Mouse (Mus musculus) embryonic facial prominence, embryonic 14.5 days (tissue): ENCODE measurements around the gene Mest. TPM values are rescaled to one million over a fixed set of nuclear protein-coding genes. Genes with fewer than 3 reads are reported as not detected.
A peak's percentile ranks its signal among the peaks of the same experiment; 100 is the strongest.

Experiments used
- ATAC-seq: fragments of 200-750 bp; cut with Nextera tagmentation; 2 replicates; pipeline ENCODE4 v1.8.0; 2017; ENCODE audit warnings: low read depth, moderate number of reproducible peaks, moderate TSS enrichment
- DNase-seq: peaks from one replicate; pipeline ENCODE4 v3.0.0-alpha.2; 2015; ENCODE audit warnings: low spot score
- H3K27ac ChIP-seq: fragments of 300-500 bp; sonication (generic); replicated peaks from 2 replicates; pipeline ENCODE4 v1.5.1; 2014; ENCODE audit warnings: low read depth, mild to moderate bottlenecking, low read length, moderate library complexity
- H3K27me3 ChIP-seq: fragments of 300-500 bp; sonication (generic); replicated peaks from 2 replicates; pipeline ENCODE4 v1.6.1; 2014; ENCODE audit warnings: low read length; ENCODE audit not compliant: control insufficient read depth, insufficient read depth
- H3K36me3 ChIP-seq: fragments of 300-500 bp; sonication (generic); 2 replicates; pipeline ENCODE4 v1.6.1; 2014; ENCODE audit warnings: low read length, mixed read lengths; ENCODE audit not compliant: control insufficient read depth, insufficient read depth
- H3K4me1 ChIP-seq: fragments of 300-500 bp; sonication (generic); 2 replicates; pipeline ENCODE4 v1.6.1; 2014; ENCODE audit warnings: antibody characterized with exemption, low read length; ENCODE audit not compliant: control insufficient read depth, insufficient read depth
- H3K4me2 ChIP-seq: fragments of 300-500 bp; sonication (generic); 2 replicates; pipeline ENCODE4 v1.6.1; 2014; ENCODE audit warnings: low read depth, mild to moderate bottlenecking, low read length, moderate library complexity, mixed read lengths
- H3K4me3 ChIP-seq: fragments of 300-500 bp; sonication (generic); 2 replicates; pipeline ENCODE4 v1.5.1; 2014; ENCODE audit warnings: low read depth, mild to moderate bottlenecking, low read length
- H3K9ac ChIP-seq: fragments of 300-500 bp; sonication (generic); 2 replicates; pipeline ENCODE4 v1.6.1; 2014; ENCODE audit warnings: low read depth, mild to moderate bottlenecking, low read length, moderate library complexity, mixed read lengths
- H3K9me3 ChIP-seq: fragments of 300-500 bp; sonication (generic); 2 replicates; pipeline ENCODE4 v1.6.1; 2016; ENCODE audit warnings: low read length; ENCODE audit not compliant: control insufficient read depth
- WGBS: fragments of 180-500 bp; shearing (Covaris S2); extraction: QIAGEN DNeasy Blood & Tissue Kit; methylation state at CpG from one replicate; pipeline ENCODE4 v1.1.7; 2014; 5-methylcytosine and 5-hydroxymethylcytosine counted together
- polyA plus RNA-seq: library from polyadenylated mRNA; unstranded; fragments of >200 nt; fragmentation: Nextera tagmentation; extraction: Ambion mirVana; gene quantifications from 2 replicates; pipeline ENCODE4 v1.2.1, GENCODE M21; 2014

Mest gene
- polyA plus RNA-seq, 1 experiment from 2014 or later = 2,046 TPM

DNA sequence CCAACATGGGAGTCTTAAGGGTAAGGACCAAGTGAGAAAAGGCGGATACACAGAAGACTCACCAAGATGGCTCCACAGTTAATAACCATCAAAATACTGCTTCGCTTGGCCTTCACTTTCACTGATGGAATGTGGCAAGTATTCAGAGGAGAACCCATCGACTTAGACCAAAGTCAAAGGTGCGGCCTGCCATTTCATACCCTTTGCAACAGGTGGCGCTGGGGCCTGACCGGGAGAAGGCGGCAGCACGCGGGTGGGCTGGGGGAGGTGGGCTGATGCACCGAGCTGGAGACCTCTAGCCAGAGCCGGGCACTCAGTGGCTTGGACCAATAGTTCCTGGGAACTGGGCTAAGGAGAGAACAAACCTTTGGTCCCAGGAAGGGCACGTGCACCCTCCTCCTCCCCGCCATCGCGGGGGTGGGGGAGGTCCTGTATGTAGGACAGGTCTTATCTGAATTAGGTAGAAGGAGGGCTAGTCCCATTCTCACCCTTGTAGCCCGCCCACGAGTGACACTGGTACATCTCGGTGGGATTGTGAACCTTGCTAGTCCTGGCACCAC lies 9.3 kb downstream of the Mest start:
- ATAC-seq (no peak), DNase-seq (no peak)
- Histone ChIP-seq H3K4me3 (no peak overlapping the region), H3K27ac (peak overlapping the region; percentile 89; the same call in 1 of the 2 replicates), H3K4me2 (no peak overlapping the region), H3K4me1 (no peaks in the 10 kb centered on the region), H3K36me3 (no peaks in the 10 kb centered on the region), H3K9me3 (peaks cover 34% of the 10 kb centered on the region), H3K9ac (no peak overlapping the region), H3K27me3 (no peaks in the 10 kb centered on the region)
- 52% methylated on average over 18 of the region's 18 CpGs for WGBS

DNA sequence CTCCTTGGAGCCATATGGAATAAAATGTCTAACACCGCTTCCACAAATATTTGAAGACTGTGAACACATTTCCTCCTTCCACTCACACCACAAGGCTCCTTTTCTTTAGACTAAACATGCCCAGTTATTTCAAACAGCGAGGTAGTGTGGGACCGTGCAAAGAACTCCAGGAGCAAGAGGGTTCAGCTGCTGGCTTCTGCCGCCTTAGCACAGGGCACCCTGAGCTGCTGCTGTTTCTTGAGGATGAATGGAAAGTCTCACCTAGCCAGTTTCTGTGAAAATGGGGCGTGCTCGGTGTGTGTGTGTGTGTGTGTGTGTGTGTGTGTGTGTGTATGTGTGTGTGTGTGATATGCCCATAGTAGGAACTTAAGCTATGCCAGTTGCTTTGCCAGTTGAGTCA lies 11.1 kb downstream of the Mest start:
- Histone ChIP-seq H3K9me3 (peaks cover 52% of the 10 kb centered on the region), H3K4me1 (no peaks in the 10 kb centered on the region), H3K4me2 (peak overlapping the region; percentile 66), H3K36me3 (0 out of 2 replicates have a peak, but pooled peaks cover 2% of the 10 kb centered on the region), H3K27me3 (no peaks in the 10 kb centered on the region), H3K9ac (0 out of 2 replicates have a peak overlapping the region, but pooled peaks have one; percentile 50), H3K4me3 (no peak overlapping the region), H3K27ac (peak overlapping the region; percentile 89)
- WGBS = 64% methylated on average over 6 of the region's 6 CpGs
- DNase-seq = no peak
- ATAC-seq = 0 out of 2 replicates have a peak, but pooled peaks have one; percentile 12

DNA sequence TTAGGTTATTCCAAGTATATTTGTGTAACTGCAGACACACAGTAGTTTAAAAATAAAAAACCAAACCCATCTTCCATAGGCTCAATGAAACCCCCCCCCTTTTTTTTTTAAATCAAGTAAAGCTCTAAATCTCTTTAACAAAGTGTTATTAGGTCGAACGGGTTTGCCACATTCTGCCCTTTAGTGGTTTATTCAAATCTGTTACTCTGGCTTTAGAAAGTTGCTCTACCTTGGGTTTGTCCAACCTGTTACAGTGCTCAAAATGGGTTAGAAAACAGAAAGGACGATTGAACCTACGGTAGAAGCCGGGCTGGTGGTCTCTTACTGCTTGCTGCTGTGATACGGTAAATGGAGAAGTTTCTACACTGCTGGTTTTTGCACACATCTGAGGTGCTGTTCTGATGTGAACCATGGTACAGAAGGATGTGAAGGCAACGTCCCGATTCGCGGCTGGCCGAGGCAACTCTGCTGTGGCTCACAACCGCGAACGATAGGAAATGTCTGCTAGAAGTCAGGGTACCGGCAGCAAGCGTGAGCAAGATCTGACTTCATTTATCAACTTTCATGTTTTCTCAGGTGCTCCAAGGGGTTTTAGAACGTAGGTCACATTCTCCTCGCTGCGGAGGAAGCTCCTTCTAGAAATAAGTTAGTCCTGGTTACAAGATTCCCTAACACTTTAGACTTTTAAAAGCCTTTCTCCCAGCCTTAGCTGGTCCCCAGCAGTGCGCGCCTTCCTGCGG lies 11.8 kb downstream of the Mest start:
- Histone ChIP-seq H3K4me3 (peak overlapping the region; percentile 21; the same call in 1 of the 2 replicates), H3K27ac (peak overlapping the region; percentile 89), H3K36me3 (0 out of 2 replicates have a peak, but pooled peaks cover 2% of the 10 kb centered on the region), H3K9ac (peak overlapping the region; percentile 50), H3K9me3 (peaks cover 59% of the 10 kb centered on the region), H3K4me2 (peak overlapping the region; percentile 66), H3K4me1 (no peaks in the 10 kb centered on the region), H3K27me3 (no peaks in the 10 kb centered on the region)
- DNase-seq = no peak
- WGBS = 43% methylated on average over 22 of the region's 22 CpGs
- no peak for ATAC-seq

DNA sequence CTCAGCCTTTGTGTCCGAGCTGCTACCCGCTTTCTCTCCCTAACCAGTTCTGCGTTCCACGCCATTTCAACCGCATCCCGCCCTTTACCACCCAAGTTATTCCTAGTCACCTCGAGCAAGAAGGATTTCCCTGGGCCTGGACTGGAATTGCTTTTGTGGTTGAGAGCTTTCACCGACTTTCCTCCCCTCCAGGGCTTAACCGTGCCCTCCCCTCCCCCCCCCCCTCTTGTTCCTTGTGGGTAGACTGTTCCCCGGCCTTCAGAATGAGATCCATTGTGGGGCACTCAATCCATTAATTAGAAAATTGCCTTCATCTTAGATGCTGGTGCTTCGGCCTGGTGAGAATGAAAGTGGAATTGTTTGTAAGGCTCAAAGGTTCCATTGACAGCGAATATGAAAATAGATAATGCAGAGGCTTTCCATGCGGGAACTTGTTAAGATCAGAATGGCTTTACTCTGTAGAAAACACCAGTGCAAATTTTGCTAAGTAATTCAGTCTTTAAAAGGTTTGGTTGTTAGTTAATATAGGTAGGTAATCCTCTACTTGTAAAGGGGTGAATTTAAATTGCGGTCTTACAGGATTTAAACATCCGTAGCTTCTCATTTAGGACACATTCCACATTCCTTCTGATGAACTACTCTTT lies 12.5 kb downstream of the Mest start:
- Histone ChIP-seq H3K4me3 (peak overlapping the region; percentile 21; the same call in 1 of the 2 replicates), H3K4me2 (peak overlapping the region; percentile 66), H3K9ac (peak overlapping the region; percentile 50), H3K9me3 (peaks cover 64% of the 10 kb centered on the region), H3K4me1 (no peaks in the 10 kb centered on the region), H3K27me3 (no peaks in the 10 kb centered on the region), H3K27ac (peak overlapping the region; percentile 89), H3K36me3 (0 out of 2 replicates have a peak, but pooled peaks cover 6% of the 10 kb centered on the region)
- ATAC-seq (no peak), DNase-seq (no peak)
- WGBS = 46% methylated on average over 15 of the region's 15 CpGs

DNA sequence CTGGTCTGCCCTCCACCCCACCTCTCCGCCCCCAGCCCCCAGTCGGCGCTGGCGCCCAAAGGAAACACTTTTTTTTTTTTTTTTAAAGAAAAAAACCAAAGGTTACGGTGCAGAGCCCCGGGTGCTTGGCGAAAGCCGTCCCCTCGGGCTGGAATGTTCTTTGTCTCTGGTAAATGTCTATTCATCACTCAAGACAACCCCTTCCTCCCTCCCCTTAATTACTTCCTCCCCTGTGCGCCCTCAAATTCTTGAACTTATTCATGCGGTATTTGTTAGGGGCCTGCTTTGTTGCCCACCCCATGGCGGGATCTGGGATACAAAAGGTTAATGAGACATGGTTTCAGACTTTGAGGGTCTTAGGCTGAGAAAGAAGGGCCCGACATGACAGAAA lies 13.0 kb downstream of the Mest start:
- ATAC-seq (no peak; the same call in 1 of the 2 replicates), DNase-seq (peak; percentile 65)
- Histone ChIP-seq H3K9ac (no peak overlapping the region), H3K27ac (peak overlapping the region; percentile 89), H3K36me3 (0 out of 2 replicates have a peak, but pooled peaks cover 11% of the 10 kb centered on the region), H3K4me3 (no peak overlapping the region), H3K27me3 (no peaks in the 10 kb centered on the region), H3K9me3 (peaks cover 64% of the 10 kb centered on the region), H3K4me2 (peak overlapping the region; percentile 66; the same call in 1 of the 2 replicates), H3K4me1 (no peaks in the 10 kb centered on the region)
- 53% methylated on average over 13 of the region's 13 CpGs for WGBS

DNA sequence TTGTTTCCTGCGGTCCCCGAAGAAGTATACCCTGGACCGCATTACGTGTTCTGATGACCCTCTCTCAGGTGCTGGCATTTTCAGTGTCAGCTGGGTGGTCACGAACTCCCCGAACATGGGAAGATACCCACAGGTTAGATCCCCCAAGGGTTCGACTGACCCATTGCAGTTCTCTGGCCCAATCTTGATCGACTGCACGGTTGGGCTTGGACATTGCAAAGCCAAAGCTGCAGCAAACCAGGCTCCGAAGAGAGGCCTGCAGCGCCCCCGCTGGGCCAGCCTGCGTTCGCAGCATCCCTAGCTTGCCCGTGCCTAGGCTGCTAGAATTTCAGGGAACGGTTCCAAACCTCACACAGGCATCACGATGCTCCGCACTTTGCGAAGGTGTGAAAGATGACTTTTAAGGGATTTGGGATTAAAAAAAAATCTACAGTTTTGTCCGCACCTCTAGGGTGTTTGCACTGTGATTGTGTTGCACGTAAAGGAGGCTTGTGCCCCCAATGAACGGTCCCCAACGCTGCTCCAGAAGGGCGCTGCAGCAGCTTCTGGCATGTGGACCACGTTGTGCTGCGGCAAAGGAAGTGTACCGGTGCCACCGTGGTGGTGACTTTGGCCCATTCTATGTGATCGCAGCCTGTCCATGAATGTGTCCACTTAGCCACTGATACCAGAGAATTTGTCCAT lies 13.7 kb downstream of the Mest start:
- peak overlapping the region; percentile 54 for H3K9ac ChIP-seq

DNA sequence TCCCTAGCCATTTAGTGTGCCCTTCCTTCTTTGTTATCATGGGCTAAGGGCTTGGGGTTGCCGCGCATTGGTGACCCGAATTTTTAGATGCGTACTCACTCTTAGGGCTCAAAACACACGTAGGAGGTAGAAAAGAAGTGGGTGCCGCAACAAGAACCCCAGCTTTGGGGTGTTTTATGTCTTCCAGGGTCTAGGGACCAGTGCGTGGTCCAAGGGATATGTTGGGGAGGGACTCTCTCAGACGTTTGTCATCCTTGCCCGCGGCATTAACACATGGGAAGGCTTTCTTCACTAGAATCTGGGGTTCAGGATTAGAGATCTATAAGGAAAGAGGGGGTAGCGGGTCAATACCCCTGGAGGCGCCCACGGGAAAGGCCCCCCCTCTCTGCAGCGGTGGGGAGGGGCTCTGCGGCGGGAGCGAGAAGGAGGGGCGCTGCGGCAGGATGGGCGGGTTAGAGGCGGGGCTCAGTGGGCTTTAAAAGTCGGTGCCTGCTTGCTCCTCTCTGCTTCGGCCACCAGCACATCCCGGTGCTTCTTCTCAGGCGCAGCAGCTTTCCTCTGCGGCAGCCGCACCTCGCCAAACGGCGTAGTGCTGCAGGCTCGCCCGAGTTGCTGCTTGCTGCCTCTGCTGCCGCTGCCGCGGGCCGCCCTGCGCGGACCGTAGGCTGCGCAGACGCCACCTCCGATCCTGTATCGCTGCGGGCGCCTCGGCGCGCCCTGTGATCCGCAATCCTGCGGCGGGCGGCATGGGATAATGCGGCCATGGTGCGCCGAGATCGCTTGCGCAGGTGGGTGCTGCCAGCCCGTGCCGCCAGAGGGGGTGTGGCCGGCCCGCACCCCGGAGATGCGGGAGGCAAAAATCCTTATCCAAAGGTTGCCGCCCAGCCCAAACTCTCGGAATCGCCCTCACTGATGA lies 14.5 kb downstream of the Mest start:
- WGBS = 53% methylated on average over 45 of the region's 66 CpGs
- peak overlapping the region; percentile 70 for H3K9ac ChIP-seq
- ATAC-seq = peak; percentile 81
- H3K36me3 ChIP-seq = peaks cover 24% of the 10 kb centered on the region
- peak overlapping the region; percentile 89 for H3K27ac ChIP-seq
- H3K4me3 ChIP-seq = peak overlapping the region; percentile 53
- DNase-seq = peak; percentile 93
- H3K27me3 ChIP-seq = no peaks in the 10 kb centered on the region
- H3K4me1 ChIP-seq = no peaks in the 10 kb centered on the region
- H3K4me2 ChIP-seq = peak overlapping the region; percentile 66
- H3K9me3 ChIP-seq = peaks cover 64% of the 10 kb centered on the region

More for the DNA sequence above, 13.7 kb downstream of the Mest start:
- peaks cover 64% of the 10 kb centered on the region for H3K9me3 ChIP-seq
- H3K4me3 ChIP-seq = peak overlapping the region; percentile 53
- peak overlapping the region; percentile 89 for H3K27ac ChIP-seq
- no peaks in the 10 kb centered on the region for H3K4me1 ChIP-seq
- ATAC-seq (peak; percentile 73), DNase-seq (peak; percentile 93)
- peak overlapping the region; percentile 66 for H3K4me2 ChIP-seq
- no peaks in the 10 kb centered on the region for H3K27me3 ChIP-seq
- 50% methylated on average over 29 of the region's 29 CpGs for WGBS
- H3K36me3 ChIP-seq = peaks cover 17% of the 10 kb centered on the region
